Mouse (Mus musculus) intestine, postnatal 0 days (tissue): ENCODE data around the gene Hhipl1. TPM values are rescaled to one million over a fixed set of nuclear protein-coding genes. Genes with fewer than 3 reads are reported as not detected.

Experiments
- ATAC-seq: fragments of 200-750 bp; cut with Nextera tagmentation; 2 replicates; pipeline ENCODE4 v1.8.0; 2017; ENCODE audit warnings: mild to moderate bottlenecking, moderate TSS enrichment, moderate library complexity
- H3K27ac ChIP-seq: fragments of 300-500 bp; sonication (generic); 2 replicates; pipeline ENCODE4 v1.5.1; 2014; ENCODE audit warnings: mild to moderate bottlenecking, low read depth, low read length, moderate library complexity
- H3K27me3 ChIP-seq: fragments of 300-500 bp; sonication (generic); replicated peaks from 2 replicates; pipeline ENCODE4 v1.6.1; 2014; ENCODE audit warnings: low read length, mixed read lengths; ENCODE audit not compliant: control insufficient read depth, insufficient read depth
- H3K36me3 ChIP-seq: fragments of 300-500 bp; sonication (generic); 2 replicates; pipeline ENCODE4 v1.6.1; 2014; ENCODE audit warnings: mild to moderate bottlenecking, moderate library complexity; ENCODE audit not compliant: control insufficient read depth, insufficient read depth
- H3K4me1 ChIP-seq: fragments of 300-500 bp; sonication (generic); replicated peaks from 2 replicates; pipeline ENCODE4 v1.6.1; 2014; ENCODE audit warnings: antibody characterized with exemption, low read length, mixed read lengths; ENCODE audit not compliant: control insufficient read depth, insufficient read depth
- H3K4me2 ChIP-seq: fragments of 300-500 bp; sonication (generic); replicated peaks from 2 replicates; pipeline ENCODE4 v1.6.1; 2014; ENCODE audit warnings: low read depth, mild to moderate bottlenecking, moderate library complexity
- H3K4me3 ChIP-seq: fragments of 300-500 bp; sonication (generic); 2 replicates; pipeline ENCODE4 v1.5.1; 2014; ENCODE audit warnings: low read depth, low read length
- H3K9ac ChIP-seq: fragments of 300-500 bp; sonication (generic); 2 replicates; pipeline ENCODE4 v1.6.1; 2014; ENCODE audit warnings: mild to moderate bottlenecking, low read depth, low read length
- H3K9me3 ChIP-seq: fragments of 300-500 bp; sonication (generic); 2 replicates; pipeline ENCODE4 v1.6.1; 2016; ENCODE audit warnings: mixed run types; ENCODE audit not compliant: control insufficient read depth
- CTCF ChIP-seq: sonication (generic); IDR thresholded peaks from 2 replicates; pipeline ENCODE4 v1.5.1; 2016; ENCODE audit warnings: low read depth, mild to moderate bottlenecking, control low read depth, antibody characterized with exemption, moderate library complexity
- WGBS: fragments of 180-500 bp; shearing (Covaris S2); extraction: QIAGEN DNeasy Blood & Tissue Kit; methylation state at CpG from one replicate; pipeline ENCODE4 v1.1.7; 2014; 5-methylcytosine and 5-hydroxymethylcytosine counted together
- polyA plus RNA-seq: library from polyadenylated mRNA; unstranded; fragments of >200 nt; fragmentation: Nextera tagmentation; extraction: Ambion mirVana; gene quantifications from 2 replicates; pipeline ENCODE4 v1.2.1, GENCODE M21; 2015

Gene Hhipl1
- polyA plus RNA-seq, 1 experiment from 2014 or later, result 0.20 TPM

DNA sequence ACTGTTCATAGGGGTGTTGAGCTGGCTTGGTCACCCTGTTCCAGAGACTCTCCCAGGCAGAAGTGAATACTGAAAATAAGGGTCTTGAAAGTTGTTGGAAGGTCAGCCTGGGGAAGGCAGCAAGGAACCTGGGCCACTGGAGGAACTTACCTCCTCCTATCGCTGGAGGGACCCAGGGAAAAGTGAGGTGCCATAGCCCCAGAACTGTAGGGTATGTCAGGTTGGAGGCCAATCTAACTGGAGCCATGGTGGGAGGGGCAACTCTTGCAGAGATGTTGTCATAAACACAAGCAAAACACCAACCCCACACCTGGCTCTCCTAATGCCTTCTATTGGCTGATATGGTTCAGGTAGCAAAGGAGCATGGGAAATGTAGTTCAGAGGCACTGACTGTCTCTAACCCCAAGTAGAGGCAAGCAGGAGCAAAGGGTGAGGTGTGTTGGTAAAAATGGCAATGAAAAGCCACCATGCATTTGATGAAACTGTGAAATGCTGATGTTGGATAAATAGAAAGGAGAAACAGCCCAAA is 7.2 kb downstream of the Hhipl1 start:
- Histone ChIP-seq H3K4me2 (no peak overlapping the region), H3K27ac (no peak overlapping the region), H3K27me3 (peaks cover 27% of the 10 kb centered on the region), H3K9me3 (no peaks in the 10 kb centered on the region), H3K9ac (no peak overlapping the region), H3K36me3 (no peaks in the 10 kb centered on the region; the same call in 1 of the 2 replicates), H3K4me1 (no peaks in the 10 kb centered on the region), H3K4me3 (no peak overlapping the region)
- WGBS, result 89% methylated on average over 1 of the region's 1 CpGs
- ATAC-seq, result no peak
- no peak for TF ChIP-seq CTCF

GRCm38 (mm10) chr12:108315818-108316217 is 9.7 kb downstream of the Hhipl1 start:
- Histone ChIP-seq H3K27me3 (peaks cover 44% of the 10 kb centered on the region), H3K27ac (no peak overlapping the region), H3K4me1 (no peaks in the 10 kb centered on the region), H3K4me3 (no peak overlapping the region), H3K36me3 (no peaks in the 10 kb centered on the region; the same call in 1 of the 2 replicates), H3K9me3 (no peaks in the 10 kb centered on the region), H3K9ac (no peak overlapping the region), H3K4me2 (no peak overlapping the region)
- ATAC-seq, result no peak
- TF ChIP-seq CTCF, result no peak
- 50% methylated on average over 10 of the region's 10 CpGs for WGBS

- H3K4me2 ChIP-seq, result no peak overlapping the region
- peaks cover 44% of the 10 kb centered on the region for H3K27me3 ChIP-seq
- WGBS, result 55% methylated on average over 6 of the region's 6 CpGs
- no peaks in the 10 kb centered on the region; the same call in 1 of the 2 replicates for H3K36me3 ChIP-seq
- no peaks in the 10 kb centered on the region for H3K4me1 ChIP-seq
- H3K4me3 ChIP-seq, result no peak overlapping the region
- no peak overlapping the region for H3K27ac ChIP-seq
- no peak overlapping the region for H3K9ac ChIP-seq
- no peaks in the 10 kb centered on the region for H3K9me3 ChIP-seq
- no peak for TF ChIP-seq CTCF
- no peak for ATAC-seq
Measured at GRCm38 (mm10) chr12:108316655-108317054, 10.6 kb downstream of the Hhipl1 start.

DNA sequence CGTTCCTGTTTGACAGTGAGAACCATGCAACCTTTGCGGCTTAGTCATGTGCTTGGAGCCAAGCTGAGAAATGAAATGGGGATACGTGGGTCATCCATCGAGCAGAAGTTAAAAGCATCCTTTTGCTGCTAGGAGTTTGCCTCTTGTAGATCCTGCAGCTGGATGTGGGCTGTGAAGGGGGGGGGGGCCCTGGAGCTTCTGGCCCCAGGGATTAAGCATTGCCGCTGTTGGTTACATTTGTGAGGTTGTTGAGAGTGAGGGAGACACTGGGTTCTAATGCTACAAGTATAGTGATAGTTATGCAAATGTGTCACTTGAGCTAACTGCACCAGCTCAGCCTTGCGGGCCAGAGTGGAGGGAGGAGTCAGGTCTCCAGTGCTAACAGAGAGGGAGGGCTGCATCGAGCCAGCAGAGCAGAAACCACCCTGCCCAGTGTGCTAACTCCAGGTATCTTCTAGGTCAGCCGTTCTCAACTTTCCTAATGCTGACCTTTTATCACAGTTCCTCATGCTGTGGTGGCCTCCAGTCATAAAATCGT is 11.2 kb downstream of the Hhipl1 start:
- Histone ChIP-seq H3K9ac (no peak overlapping the region), H3K27me3 (peaks cover 44% of the 10 kb centered on the region), H3K27ac (no peak overlapping the region), H3K36me3 (no peaks in the 10 kb centered on the region; the same call in 1 of the 2 replicates), H3K4me2 (no peak overlapping the region), H3K4me3 (no peak overlapping the region), H3K4me1 (no peaks in the 10 kb centered on the region), H3K9me3 (no peaks in the 10 kb centered on the region)
- TF ChIP-seq CTCF, result no peak
- no peak for ATAC-seq
- WGBS, result 15% methylated on average over 9 of the region's 9 CpGs

DNA sequence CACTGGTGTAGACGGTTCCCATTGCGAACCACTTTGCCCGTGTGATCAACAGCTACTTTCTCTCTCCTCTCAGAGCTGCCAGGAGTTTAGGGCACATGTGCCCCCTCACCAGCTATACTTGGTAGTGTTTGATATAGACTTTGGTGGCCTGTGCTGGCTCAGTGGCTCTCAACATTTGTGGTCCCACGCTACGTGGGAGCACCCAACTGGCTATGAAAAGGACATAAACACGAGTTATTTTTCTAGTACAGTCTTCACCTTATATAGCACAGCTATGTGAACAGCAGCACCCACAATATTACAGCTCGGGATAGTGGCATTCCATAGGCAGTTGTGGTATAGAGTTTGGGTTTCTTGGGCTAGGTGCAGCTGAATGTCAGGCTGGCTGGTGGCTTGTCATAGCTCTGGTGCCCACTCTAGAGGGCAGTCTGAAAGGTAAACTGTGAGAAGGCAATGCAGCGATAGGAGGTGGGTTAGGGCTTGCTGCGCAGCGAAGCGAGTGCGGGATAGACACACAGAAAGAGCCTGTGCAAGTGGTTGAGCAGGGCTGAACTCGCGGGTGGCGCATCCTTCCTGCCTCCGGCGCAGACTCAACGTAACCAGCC is 11.9 kb downstream of the Hhipl1 start:
- no peak overlapping the region for H3K27ac ChIP-seq
- H3K36me3 ChIP-seq, result no peaks in the 10 kb centered on the region; the same call in 1 of the 2 replicates
- no peak for TF ChIP-seq CTCF
- no peak overlapping the region for H3K9ac ChIP-seq
- no peak overlapping the region for H3K4me3 ChIP-seq
- no peak for ATAC-seq
- no peak overlapping the region for H3K4me2 ChIP-seq
- 27% methylated on average over 18 of the region's 18 CpGs for WGBS
- H3K27me3 ChIP-seq, result peaks cover 44% of the 10 kb centered on the region
- H3K9me3 ChIP-seq, result no peaks in the 10 kb centered on the region
- no peaks in the 10 kb centered on the region for H3K4me1 ChIP-seq

- WGBS, result 15% methylated on average over 37 of the region's 37 CpGs
- no peaks in the 10 kb centered on the region for H3K9me3 ChIP-seq
- no peaks in the 10 kb centered on the region; the same call in 1 of the 2 replicates for H3K36me3 ChIP-seq
- H3K4me1 ChIP-seq, result no peaks in the 10 kb centered on the region
- H3K27ac ChIP-seq, result no peak overlapping the region
- H3K27me3 ChIP-seq, result peaks cover 44% of the 10 kb centered on the region
- TF ChIP-seq CTCF, result no peak
- H3K4me3 ChIP-seq, result no peak overlapping the region
- no peak for ATAC-seq
- no peak overlapping the region for H3K9ac ChIP-seq
- no peak overlapping the region for H3K4me2 ChIP-seq
Measured at GRCm38 (mm10) chr12:108318499-108318898, 12.4 kb downstream of the Hhipl1 start.
